Mouse (Mus musculus): ENCODE measurements around the gene Mphosph9. TPM values are rescaled to one million over a fixed set of nuclear protein-coding genes. Genes with fewer than 3 reads are reported as not detected.

The Mphosph9 gene
- polyA plus RNA-seq, 1 experiment from 2014 or later, result 20.2 TPM

DNA sequence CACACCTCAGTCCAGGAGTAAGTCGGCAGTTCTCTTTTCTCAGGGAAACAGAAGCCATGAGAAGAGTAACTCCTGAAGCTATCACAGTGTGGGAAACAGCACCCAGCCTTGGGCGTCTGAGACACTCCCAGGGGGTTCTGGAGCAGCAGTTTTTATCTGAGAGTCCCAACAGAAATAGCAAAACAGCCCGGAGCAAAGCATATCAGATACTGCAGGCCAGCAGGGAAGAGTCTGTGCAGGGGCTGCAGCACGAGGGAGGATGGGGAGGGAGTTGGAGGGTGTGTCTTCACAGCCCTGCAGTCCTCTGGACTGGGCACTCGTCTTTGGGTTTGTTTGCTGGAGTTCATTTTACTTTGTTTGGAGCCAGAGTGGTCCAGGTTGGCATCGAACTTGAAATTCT, 117.9 kb downstream of the Mphosph9 start:
- 53% methylated on average over 6 of the region's 6 CpGs for WGBS
- H3K27me3 ChIP-seq (ENCODE audit: control insufficient read depth, insufficient read depth, low read length), result no peaks in the 10 kb centered on the region

DNA sequence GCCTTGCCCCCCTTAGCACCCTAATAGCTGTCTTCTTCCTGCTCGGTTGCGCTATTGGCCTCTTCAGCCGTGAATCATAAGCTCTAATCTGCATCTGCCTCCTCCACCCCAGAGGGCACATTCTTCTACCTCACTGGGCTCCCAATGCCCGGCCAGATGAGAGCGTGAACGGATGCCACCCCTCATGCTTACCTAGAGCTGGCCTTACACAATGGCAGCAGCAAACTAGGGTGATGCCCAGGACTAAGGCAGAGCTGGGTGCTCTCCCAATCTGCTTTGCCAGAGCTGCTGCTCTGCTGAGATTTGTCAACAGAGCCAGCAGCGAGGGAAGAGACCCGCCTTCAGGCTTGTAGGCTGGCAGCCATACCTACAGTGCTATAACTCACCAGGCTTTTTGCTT, 119.7 kb downstream of the Mphosph9 start:
- no peaks in the 10 kb centered on the region for H3K27me3 ChIP-seq (ENCODE audit: control insufficient read depth, insufficient read depth, low read length)
- H3K9me3 ChIP-seq (ENCODE audit: control insufficient read depth, low read depth, low read length), result no peaks in the 10 kb centered on the region
- ATAC-seq (ENCODE audit: insufficient number of reproducible peaks, insufficient read depth, low FRiP score, low read depth), result no peak
- peaks cover 20% of the 10 kb centered on the region for H3K4me1 ChIP-seq (ENCODE audit: control insufficient read depth, insufficient read depth, low read length)
- 70% methylated on average over 8 of the region's 8 CpGs for WGBS
- no peak overlapping the region for H3K4me3 ChIP-seq (ENCODE audit: low read depth, low read length)
- no peaks in the 10 kb centered on the region for H3K36me3 ChIP-seq (ENCODE audit: control insufficient read depth, insufficient read depth, low read length)
- H3K4me2 ChIP-seq (replicated peaks; ENCODE audit: low read depth, low read length), result no peak overlapping the region
- H3K27ac ChIP-seq (ENCODE audit: low read length), result no peak overlapping the region
- H3K9ac ChIP-seq (replicated peaks; ENCODE audit: low read depth, low read length), result no peak overlapping the region

More for the DNA sequence above, 117.9 kb downstream of the Mphosph9 start:
- Histone ChIP-seq H3K4me3 (ENCODE audit: low read depth, low read length) (no peak overlapping the region), H3K9ac (replicated peaks; ENCODE audit: low read depth, low read length) (no peak overlapping the region), H3K36me3 (ENCODE audit: control insufficient read depth, insufficient read depth, low read length) (no peaks in the 10 kb centered on the region), H3K27ac (ENCODE audit: low read length) (no peak overlapping the region), H3K9me3 (ENCODE audit: control insufficient read depth, low read depth, low read length) (no peaks in the 10 kb centered on the region), H3K4me1 (ENCODE audit: control insufficient read depth, insufficient read depth, low read length) (peaks cover 20% of the 10 kb centered on the region), H3K4me2 (replicated peaks; ENCODE audit: low read depth, low read length) (no peak overlapping the region)
- no peak for ATAC-seq (ENCODE audit: insufficient number of reproducible peaks, insufficient read depth, low FRiP score, low read depth)

DNA sequence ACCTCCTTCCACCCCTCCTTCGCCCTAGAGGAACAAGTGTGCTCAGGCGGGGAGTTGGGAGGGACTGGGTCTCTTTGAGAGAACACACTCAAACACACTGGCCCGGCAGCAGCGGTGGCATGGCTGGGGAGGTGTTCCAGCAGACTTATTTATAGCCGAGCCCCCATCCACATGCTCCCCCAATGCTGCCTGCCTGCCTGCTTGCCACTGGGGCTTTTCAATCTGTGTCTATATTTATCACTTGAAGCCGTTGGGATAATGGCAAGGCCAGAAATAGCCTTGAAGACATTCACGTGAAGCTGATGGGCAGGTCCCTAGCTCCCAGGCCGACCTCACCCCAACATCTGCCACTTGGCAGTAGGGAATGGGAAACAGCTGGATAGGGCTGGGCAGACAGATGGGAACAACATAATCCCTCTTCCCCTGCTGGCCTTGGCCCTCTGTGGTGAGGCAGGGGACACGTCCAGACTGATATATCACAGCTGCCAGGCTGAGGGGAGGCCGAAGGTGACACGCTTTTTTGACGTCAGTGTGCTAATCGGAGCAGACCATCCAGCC, 121.2 kb downstream of the Mphosph9 start:
- no peak overlapping the region for H3K9ac ChIP-seq (replicated peaks; ENCODE audit: low read depth, low read length)
- no peaks in the 10 kb centered on the region for H3K9me3 ChIP-seq (ENCODE audit: control insufficient read depth, low read depth, low read length)
- H3K27me3 ChIP-seq (ENCODE audit: control insufficient read depth, insufficient read depth, low read length), result no peaks in the 10 kb centered on the region
- peak; percentile 16; the same call in 1 of the 2 replicates for ATAC-seq (ENCODE audit: insufficient number of reproducible peaks, insufficient read depth, low FRiP score, low read depth)
- no peak overlapping the region for H3K4me2 ChIP-seq (replicated peaks; ENCODE audit: low read depth, low read length)
- H3K36me3 ChIP-seq (ENCODE audit: control insufficient read depth, insufficient read depth, low read length), result no peaks in the 10 kb centered on the region
- H3K27ac ChIP-seq (ENCODE audit: low read length), result no peak overlapping the region
- no peak overlapping the region for H3K4me3 ChIP-seq (ENCODE audit: low read depth, low read length)
- H3K4me1 ChIP-seq (ENCODE audit: control insufficient read depth, insufficient read depth, low read length), result peaks cover 20% of the 10 kb centered on the region
- 33% methylated on average over 13 of the region's 13 CpGs for WGBS

DNA sequence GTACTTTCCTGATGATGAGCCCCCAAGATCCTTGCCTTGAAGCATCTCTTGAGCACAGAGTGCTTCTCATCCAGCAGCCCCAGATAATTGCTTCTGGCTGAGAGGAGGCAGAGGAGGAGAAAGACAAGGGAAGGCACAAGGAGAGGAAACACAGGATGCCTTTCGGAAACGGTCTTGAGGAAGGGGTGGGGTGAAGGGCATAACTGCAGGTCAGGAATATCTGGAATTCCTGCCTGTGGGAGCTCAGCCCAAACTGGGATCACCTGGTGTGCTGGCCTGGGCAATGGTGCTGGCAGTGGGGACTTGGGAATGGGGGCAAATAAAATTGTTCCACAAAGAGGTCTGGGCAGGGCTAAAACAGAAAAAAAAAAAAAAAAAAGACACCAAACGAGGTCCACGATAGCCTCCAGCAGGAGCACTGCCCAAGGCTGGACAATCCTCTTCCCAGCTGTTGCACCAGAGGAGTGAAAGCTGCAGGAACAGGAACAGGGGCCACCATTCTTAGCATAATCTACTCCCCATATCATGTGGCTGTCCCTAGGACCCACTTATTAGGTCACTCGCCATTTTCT, 121.9 kb downstream of the Mphosph9 start:
- H3K4me3 ChIP-seq (ENCODE audit: low read depth, low read length), result no peak overlapping the region
- no peak overlapping the region for H3K27ac ChIP-seq (ENCODE audit: low read length)
- H3K9ac ChIP-seq (replicated peaks; ENCODE audit: low read depth, low read length), result no peak overlapping the region
- peaks cover 20% of the 10 kb centered on the region for H3K4me1 ChIP-seq (ENCODE audit: control insufficient read depth, insufficient read depth, low read length)
- ATAC-seq (ENCODE audit: insufficient number of reproducible peaks, insufficient read depth, low FRiP score, low read depth), result no peak
- H3K9me3 ChIP-seq (ENCODE audit: control insufficient read depth, low read depth, low read length), result no peaks in the 10 kb centered on the region
- H3K36me3 ChIP-seq (ENCODE audit: control insufficient read depth, insufficient read depth, low read length), result no peaks in the 10 kb centered on the region
- WGBS, result 48% methylated on average over 5 of the region's 5 CpGs
- H3K27me3 ChIP-seq (ENCODE audit: control insufficient read depth, insufficient read depth, low read length), result no peaks in the 10 kb centered on the region
- no peak overlapping the region for H3K4me2 ChIP-seq (replicated peaks; ENCODE audit: low read depth, low read length)

DNA sequence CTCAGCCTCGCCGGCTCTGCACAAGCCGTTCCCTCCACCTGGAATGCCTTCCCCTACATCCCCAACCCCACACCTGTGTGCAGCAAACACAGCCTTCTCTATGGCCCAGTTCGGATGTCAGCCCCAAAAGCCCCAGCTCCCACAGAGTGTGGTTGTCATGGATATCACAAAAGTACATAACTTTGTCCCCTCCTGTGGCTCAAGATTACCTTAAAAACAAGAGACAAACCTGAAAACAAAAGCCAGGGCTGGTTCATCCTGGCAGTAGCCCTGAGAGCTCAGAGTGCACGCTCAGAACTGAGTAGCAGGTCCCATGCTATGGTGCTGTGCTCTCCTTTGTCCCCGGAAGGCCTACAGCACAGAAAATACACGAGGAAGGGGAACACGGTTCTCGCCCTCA, 122.6 kb downstream of the Mphosph9 start:
- Histone ChIP-seq H3K36me3 (ENCODE audit: control insufficient read depth, insufficient read depth, low read length) (no peaks in the 10 kb centered on the region), H3K4me3 (ENCODE audit: low read depth, low read length) (no peak overlapping the region), H3K4me2 (replicated peaks; ENCODE audit: low read depth, low read length) (no peak overlapping the region), H3K27ac (ENCODE audit: low read length) (no peak overlapping the region), H3K4me1 (ENCODE audit: control insufficient read depth, insufficient read depth, low read length) (peaks cover 27% of the 10 kb centered on the region), H3K9ac (replicated peaks; ENCODE audit: low read depth, low read length) (no peak overlapping the region), H3K27me3 (ENCODE audit: control insufficient read depth, insufficient read depth, low read length) (no peaks in the 10 kb centered on the region), H3K9me3 (ENCODE audit: control insufficient read depth, low read depth, low read length) (no peaks in the 10 kb centered on the region)
- WGBS, result 66% methylated on average over 9 of the region's 9 CpGs
- ATAC-seq (ENCODE audit: insufficient number of reproducible peaks, insufficient read depth, low FRiP score, low read depth), result no peak

DNA sequence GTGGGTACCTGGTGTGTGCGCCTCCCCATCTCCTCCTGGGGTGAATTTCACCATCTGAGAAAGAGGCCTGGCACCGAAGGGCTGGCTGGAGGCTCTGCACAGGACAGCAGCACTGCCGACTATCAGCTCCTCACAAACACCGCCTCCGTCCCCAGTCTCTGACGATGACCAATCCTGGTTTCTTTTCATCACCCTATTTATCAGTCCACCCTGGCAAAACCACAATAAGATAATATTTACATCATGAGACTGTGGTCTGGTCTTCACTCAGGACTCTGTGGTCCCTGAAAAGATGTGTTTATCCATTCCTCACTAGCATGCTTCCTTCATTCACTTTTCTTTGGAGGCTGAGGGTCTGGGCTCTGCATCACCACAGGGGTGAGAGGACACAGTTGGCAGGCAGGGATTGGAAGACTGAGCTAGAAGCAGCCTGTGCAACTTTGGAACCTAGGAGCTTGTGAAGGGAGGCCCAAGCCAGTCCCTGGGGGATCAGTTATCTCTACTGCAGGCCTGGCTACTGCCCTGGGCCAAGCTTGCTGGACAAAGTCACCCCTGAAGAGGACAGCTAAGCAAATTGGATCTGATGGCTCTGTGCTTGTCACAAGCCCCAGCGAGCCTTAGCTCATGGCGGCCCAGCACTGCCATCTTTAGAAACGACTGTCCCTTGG, 123.5 kb downstream of the Mphosph9 start:
- Histone ChIP-seq H3K36me3 (ENCODE audit: control insufficient read depth, insufficient read depth, low read length) (no peaks in the 10 kb centered on the region), H3K4me1 (ENCODE audit: control insufficient read depth, insufficient read depth, low read length) (peaks cover 34% of the 10 kb centered on the region), H3K9ac (replicated peaks; ENCODE audit: low read depth, low read length) (no peak overlapping the region), H3K27me3 (ENCODE audit: control insufficient read depth, insufficient read depth, low read length) (no peaks in the 10 kb centered on the region), H3K4me2 (replicated peaks; ENCODE audit: low read depth, low read length) (no peak overlapping the region), H3K9me3 (ENCODE audit: control insufficient read depth, low read depth, low read length) (no peaks in the 10 kb centered on the region), H3K4me3 (ENCODE audit: low read depth, low read length) (no peak overlapping the region), H3K27ac (ENCODE audit: low read length) (no peak overlapping the region)
- WGBS, result 78% methylated on average over 9 of the region's 9 CpGs
- ATAC-seq (ENCODE audit: insufficient number of reproducible peaks, insufficient read depth, low FRiP score, low read depth), result no peak

DNA sequence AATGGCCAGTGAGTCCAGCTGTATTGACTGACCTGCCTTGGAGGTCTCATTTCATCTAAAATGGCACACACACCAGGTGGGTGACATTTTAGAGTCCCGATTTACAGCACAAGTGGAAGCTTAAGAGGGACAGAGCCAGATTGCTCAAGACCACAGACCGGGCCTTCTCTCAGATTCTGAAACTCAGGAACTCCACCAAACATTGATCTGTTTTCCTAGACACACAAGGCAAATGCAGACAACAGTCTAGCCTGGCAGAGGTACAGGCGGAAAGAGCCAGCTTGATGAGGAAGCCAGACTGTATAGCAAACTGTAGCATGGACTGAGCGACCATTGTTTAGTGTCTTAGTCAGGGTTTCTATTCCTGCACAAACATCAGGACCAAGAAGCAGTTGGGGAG, 124.5 kb downstream of the Mphosph9 start:
- ATAC-seq (ENCODE audit: insufficient number of reproducible peaks, insufficient read depth, low FRiP score, low read depth), result no peak
- Histone ChIP-seq H3K27ac (ENCODE audit: low read length) (no peak overlapping the region), H3K4me3 (ENCODE audit: low read depth, low read length) (no peak overlapping the region), H3K4me1 (ENCODE audit: control insufficient read depth, insufficient read depth, low read length) (peaks cover 34% of the 10 kb centered on the region), H3K9ac (replicated peaks; ENCODE audit: low read depth, low read length) (no peak overlapping the region), H3K36me3 (ENCODE audit: control insufficient read depth, insufficient read depth, low read length) (no peaks in the 10 kb centered on the region), H3K9me3 (ENCODE audit: control insufficient read depth, low read depth, low read length) (no peaks in the 10 kb centered on the region), H3K27me3 (ENCODE audit: control insufficient read depth, insufficient read depth, low read length) (no peaks in the 10 kb centered on the region), H3K4me2 (replicated peaks; ENCODE audit: low read depth, low read length) (no peak overlapping the region)
- WGBS, result 85% methylated on average over 4 of the region's 4 CpGs

DNA sequence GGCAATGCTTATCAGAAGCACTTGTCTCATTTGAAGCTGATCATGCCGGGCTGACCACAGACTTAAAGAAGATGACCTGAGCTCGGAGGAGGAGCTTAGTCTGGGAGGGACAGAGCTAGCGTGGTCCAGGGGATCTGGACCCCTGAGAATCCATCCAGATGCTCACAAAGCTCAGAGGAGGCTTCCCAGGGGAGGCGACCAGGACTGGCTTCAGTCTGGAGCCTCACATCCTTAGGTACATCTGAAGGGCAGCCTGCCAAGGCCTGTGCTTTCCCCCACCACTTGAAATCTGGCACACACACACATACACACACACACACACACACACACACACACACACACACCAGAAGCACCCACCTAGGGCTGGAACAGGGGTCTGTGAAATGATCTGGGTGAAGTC, 125.7 kb downstream of the Mphosph9 start:
- Histone ChIP-seq H3K27ac (ENCODE audit: low read length) (no peak overlapping the region), H3K4me3 (ENCODE audit: low read depth, low read length) (no peak overlapping the region), H3K9ac (replicated peaks; ENCODE audit: low read depth, low read length) (no peak overlapping the region), H3K9me3 (ENCODE audit: control insufficient read depth, low read depth, low read length) (no peaks in the 10 kb centered on the region), H3K27me3 (ENCODE audit: control insufficient read depth, insufficient read depth, low read length) (no peaks in the 10 kb centered on the region), H3K36me3 (ENCODE audit: control insufficient read depth, insufficient read depth, low read length) (no peaks in the 10 kb centered on the region), H3K4me1 (ENCODE audit: control insufficient read depth, insufficient read depth, low read length) (peaks cover 32% of the 10 kb centered on the region), H3K4me2 (replicated peaks; ENCODE audit: low read depth, low read length) (no peak overlapping the region)
- no peak for ATAC-seq (ENCODE audit: insufficient number of reproducible peaks, insufficient read depth, low FRiP score, low read depth)
- WGBS, result 49% methylated on average over 4 of the region's 4 CpGs
